Mouse (Mus musculus) E14TG2a.4 (cell line): Measurements from ENCODE around the gene Iba57.
A peak's percentile ranks its signal among the peaks of the same experiment; 100 is the strongest.

ENCODE experiments used
- CTCF ChIP-seq: conservative IDR thresholded peaks from 2 replicates; pipeline ENCODE4 v1.5.1; 2014; ENCODE audit warnings: low read length
- NANOG ChIP-seq: IDR thresholded peaks from 2 replicates; pipeline ENCODE4 v1.6.1; 2014; ENCODE audit warnings: borderline replicate concordance, low read length, mixed read lengths

GRCm38 (mm10) chr11:59105945-59106344 is 57.6 kb downstream of the Iba57 start:
- TF ChIP-seq CTCF (peak; percentile 46), NANOG (no peak)
